Mouse (Mus musculus): ENCODE results near the gene 9930104L06Rik.
"Not testable (repeated sequence)": the region's sequence is repeated elsewhere in the genome, so short reads cannot be mapped to it uniquely, and the experiment has no call there.

Gene 9930104L06Rik

GRCm38 (mm10) chr4:124936613-124937471 lies at the start of gene 9930104L06Rik:
Gene 9930104L06Rik (plus strand): TSS chr4:124937048.
- DNase-seq, result peak; percentile 93

DNA sequence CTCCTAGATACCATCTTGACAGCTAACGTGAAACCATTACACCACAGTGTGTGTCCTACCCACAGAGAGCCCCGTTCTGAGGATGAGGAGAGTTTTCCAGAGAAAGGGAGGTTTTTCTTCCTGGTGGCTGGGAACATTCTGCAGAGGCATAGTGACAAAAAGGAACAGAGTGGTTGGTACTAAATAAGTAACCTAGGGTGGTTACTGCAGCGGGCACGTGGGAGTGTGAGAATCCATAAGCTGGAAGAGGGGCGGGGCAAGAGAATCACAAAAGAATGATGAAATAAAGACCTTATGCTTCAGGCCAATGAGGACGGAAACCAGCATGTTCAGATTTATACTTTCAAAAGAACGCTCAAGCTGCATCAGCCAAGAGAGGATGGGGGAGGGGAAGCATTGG lies 48.1 kb upstream of the 9930104L06Rik start:
- DNase-seq, result no peak

GRCm38 (mm10) chr4:124889935-124890334 lies 46.9 kb upstream of the 9930104L06Rik start:
- no peak for DNase-seq

- no peak for DNase-seq
Observed at GRCm38 (mm10) chr4:124890831-124891230, 46.0 kb upstream of the 9930104L06Rik start.

GRCm38 (mm10) chr4:124893769-124894168 lies 43.1 kb upstream of the 9930104L06Rik start:
- DNase-seq, result no peak

DNA sequence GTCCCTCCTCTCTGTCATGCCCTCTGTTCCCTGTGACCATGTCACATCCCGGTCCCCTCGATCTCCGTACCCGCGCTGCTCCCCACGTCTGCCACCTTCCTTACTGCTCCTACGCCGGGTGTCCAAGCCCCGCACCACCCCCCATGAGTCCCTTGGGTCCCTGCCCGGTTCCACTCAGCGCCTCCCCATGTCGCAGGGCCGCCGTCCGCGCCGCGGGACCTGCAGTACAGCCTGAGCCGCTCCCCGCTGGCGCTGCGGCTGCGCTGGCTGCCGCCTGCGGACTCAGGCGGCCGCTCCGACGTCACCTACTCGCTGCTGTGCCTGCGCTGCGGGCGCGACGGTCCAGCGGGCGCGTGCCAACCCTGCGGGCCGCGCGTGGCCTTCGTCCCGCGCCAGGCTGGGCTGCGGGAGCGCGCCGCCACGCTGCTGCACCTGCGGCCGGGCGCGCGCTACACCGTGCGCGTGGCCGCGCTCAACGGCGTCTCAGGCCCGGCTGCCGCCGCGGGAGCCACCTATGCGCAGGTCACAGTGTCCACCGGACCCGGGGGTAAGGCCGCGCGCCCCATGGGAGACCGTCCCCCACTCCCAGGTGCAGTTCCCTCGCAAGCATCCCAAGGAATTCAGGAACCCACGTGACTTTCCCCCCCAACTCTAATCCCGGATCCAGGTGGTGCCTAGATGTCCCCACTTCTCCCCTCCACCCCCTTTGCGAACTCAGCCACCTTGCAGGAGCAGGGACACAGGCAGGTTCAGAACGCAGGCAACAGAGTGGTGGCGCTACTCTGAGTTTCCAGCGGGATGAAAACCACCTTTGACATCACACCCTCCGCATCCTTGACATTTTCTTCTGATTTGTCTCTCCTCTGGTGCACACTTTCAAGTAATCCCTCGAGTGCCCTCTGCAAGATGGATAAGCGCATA lies 42.1 kb upstream of the 9930104L06Rik start:
- DNase-seq, result no peak

DNA sequence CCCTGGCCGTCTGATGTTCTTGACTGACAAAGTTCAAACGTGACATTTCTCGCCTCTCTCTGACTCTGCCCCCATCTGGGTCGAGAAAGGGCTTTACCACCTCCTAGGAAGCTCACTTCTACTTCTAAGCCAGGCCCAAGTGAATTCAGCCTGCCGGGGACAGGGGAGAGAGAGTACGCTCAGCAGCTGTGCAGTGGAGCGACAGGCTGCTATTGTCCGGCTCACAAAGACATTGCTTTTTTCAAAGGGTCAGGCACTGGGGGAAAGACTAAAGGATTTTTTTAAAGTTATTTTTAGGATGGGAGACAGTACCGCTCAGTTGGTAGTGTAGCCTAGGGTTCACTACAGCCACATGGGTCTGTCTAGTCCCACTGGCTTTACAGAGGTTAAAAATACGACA lies 38.4 kb upstream of the 9930104L06Rik start:
- DNase-seq, result no peak

DNA sequence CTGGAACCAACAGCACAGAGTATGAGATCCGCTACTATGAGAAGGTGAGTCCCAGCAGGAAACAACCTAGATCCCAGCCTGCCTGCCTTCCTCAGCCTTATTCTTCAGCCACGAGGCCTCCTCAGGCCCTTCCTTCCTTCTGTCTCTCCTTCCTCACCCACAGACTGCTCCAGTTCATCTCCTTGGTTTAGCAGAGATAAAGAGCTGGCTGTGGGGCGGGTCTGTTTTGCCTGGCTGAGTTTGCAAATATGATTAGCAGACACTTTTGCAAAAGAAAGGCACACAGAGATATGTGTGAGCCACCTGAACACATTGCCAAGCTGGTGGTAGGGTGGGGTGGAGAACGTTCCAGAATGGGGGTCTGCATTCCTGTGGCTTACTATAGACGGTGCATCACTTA lies 36.9 kb upstream of the 9930104L06Rik start:
- DNase-seq, result no peak

DNA sequence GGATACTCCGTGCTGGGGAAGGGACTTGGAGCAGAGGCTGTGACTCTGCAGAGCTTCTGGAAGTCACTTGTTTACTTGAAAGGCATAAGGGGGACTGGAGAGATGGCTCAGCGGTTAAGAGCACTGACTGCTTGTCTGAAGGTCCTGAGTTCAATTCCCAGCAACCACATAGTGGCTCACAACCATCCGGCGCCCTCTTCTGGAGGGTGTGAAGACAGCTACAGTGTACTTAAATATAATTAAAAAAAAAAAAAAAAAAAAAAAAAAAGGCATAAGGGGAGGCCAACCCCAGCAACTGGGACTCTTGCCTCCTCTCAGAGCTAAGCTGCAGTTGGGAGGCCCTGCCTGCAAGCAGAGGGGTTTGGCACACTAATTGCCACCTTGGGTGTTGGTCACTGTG lies 31.4 kb upstream of the 9930104L06Rik start:
- no peak for DNase-seq

DNA sequence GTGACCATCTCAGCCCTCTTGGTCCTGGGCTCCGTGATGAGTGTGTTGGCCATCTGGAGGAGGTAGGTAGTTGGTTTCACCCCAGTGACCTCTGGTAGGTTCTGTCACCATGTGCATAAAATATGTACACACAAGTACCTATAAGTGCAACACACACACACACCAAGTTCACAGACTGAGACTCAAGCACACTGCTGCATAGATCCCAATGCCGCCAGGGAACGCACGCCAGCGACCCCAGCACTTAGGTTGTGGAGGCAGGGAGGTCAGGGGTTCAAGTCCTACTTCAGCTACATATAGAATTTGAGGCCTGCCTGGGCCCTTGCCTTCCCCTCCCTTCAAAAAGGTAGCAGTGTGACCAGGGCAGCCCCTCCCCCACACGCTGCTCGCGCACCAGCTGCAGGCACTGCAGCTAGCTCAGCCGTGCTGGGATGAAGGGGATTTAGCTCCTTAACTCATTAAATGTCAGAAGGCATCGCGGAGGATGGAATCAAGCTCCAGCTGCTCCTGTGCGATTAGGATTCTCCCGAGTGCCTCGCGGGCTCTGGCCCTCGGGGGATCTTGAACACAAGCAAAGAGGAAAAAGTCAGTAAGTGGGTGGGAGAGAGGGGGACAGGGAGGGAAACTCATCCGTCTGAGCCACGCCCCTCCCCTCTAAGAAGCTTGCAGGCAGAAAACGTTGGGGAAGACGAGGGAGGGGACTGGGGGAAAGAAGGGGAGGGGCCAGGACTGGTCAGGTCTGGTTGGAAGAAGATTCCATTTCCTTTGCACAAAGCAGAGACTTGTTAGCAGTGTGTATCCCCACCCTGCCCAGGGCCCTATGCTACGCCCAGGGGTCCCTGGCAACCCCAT lies 30.7 kb upstream of the 9930104L06Rik start:
- no peak for DNase-seq

DNA sequence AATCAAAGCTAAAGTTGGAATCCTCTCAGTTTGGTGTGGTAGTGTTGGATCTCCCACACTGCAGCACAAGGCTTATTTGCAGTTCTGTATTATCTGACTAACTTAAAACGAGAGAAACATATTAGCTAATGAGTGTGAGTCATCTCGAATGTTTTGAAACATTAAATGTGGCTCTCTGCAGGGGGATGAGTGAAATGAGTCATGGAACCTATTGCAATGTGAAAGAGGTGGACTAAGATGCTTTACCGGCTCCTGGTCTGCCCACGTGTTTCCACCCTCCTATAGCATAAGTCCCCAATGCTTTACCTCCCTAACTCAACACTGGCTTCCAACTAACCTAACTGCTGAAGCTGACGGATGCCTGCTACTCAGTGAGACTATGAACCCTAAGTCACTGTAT lies 8.7 kb upstream of the 9930104L06Rik start:
- DNase-seq, result no peak

DNA sequence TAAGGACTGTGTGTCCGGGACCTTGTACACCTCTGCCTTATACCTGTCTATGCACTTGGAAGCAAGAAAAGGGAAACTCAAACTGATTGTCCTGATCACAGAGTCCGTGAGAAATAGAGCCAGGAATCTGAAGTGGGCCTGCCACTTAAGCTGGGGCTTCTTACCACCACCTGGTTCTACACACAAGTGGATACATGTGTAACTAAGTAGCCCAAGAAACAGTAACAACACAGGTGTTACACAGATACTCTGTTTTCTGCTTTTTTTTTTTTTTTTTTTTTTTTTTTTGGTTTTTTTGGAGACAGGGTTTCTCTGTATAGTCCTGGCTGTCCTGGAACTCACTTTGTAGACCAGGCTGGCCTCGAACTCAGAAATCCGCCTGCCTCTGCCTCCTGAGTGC lies 2.4 kb downstream of the 9930104L06Rik start, which contains the start of gene Cdca8:
Gene Cdca8 (minus strand): TSS at position 101 of the 400 bp plus-strand sequence.
- not testable (repeated sequence) for DNase-seq

DNA sequence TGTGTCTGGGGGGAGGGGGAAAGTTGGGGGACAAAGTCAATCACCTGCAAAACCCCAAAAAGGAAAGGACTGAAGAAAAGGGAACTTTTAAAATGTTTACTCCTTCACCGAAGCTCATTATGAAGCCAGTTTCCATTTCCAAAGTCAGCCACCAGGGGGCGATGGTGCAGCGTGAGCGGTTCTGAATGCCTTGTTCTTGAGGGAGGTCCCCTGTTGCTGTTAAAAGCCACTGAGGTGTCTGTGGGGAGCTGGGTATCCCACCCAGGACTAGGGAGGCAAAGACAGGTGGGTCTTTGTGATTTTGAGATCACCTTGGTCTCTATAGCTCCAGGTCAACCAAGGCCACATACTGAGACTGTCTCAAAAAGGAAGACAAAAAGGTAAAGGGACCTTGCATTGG lies 6.2 kb downstream of the 9930104L06Rik start:
- peak; percentile 87 for DNase-seq

GRCm38 (mm10) chr4:124943781-124944180 lies 6.9 kb downstream of the 9930104L06Rik start:
- no peak for DNase-seq

- no peak for DNase-seq
Observed at GRCm38 (mm10) chr4:124944961-124945360, 8.1 kb downstream of the 9930104L06Rik start.

DNA sequence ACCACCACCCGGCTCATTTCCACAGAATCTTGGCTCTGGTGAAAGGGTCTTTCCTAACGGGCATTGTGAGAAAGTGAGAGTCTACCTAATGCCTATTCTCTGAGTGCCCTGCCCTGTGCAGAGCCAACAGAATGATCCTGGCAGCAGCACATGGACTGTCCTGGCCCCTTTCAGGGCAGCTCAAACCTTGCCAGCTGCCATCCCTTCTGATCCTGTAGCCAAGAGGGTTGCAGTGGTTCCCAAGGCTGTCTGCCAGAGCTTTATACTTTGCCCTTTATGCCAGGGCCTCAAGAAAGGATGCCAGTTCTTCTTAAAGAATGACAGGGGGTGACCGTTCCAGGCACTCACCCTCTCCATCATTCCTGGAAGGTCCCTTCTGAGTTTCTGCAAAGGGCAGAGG lies 12.6 kb downstream of the 9930104L06Rik start:
- DNase-seq, result no peak

DNA sequence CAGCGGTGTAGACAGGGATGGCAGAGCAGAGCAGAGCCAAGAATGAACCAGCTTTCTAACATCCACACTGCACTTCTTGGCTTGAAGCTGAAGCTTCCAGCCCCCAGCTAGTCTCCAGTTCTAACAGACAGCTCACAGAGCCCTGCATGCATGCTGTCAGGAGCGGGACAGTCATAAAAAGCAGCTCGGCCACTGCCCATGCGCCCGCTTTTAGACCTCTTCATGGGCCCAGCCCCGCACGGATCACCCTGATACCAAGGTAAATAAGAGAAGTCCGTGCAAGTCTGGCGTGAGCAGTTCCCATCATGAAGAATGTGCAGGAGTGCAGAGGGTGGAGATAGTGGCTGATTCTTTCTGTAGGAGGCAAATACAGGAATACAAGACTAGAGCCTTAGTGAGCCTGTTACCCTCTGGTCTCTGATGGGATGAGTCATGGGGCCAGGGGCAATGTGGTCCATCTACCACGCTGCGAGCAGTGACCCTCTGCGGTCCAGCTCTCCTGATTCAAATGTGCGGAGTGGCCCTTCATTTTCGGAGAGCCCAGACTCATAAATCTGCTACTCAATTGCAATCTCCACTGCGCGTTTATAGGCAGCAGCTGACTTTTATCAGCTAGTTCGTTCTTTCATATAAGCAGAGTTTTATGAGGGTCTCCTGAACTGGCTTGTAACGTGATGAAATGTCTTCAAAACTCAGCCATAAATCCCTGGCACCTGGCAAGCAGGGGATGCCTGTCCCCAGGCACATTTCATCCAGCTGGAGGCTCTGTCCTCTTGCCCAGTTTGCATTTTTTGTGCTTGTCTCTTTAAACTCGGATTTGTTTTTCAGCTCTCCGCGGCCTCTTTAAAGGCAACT lies 13.6 kb downstream of the 9930104L06Rik start:
- peak; percentile 17 for DNase-seq

DNA sequence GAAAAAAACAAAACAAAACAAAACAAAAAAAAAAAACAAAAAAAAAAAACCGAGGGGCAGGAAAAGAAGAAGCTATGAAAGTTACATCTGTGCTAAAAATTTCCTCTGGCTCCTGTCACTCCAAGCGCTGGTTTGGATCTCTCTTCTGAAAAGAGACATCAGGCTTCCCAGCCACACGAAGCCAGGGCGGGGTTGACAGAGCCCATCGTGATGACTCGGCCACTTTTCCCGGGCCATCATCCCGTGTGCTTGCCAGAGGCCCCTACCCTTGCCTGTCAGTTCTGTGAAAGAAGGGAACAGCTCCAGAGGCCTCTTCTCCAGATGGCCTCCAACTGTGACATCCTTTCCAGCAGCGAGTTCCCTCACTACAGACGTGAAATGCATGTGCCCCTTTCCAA lies 14.2 kb downstream of the 9930104L06Rik start:
- DNase-seq, result peak; percentile 32

- peak; percentile 55 for DNase-seq
Observed at GRCm38 (mm10) chr4:124953546-124953945, 16.7 kb downstream of the 9930104L06Rik start.

DNA sequence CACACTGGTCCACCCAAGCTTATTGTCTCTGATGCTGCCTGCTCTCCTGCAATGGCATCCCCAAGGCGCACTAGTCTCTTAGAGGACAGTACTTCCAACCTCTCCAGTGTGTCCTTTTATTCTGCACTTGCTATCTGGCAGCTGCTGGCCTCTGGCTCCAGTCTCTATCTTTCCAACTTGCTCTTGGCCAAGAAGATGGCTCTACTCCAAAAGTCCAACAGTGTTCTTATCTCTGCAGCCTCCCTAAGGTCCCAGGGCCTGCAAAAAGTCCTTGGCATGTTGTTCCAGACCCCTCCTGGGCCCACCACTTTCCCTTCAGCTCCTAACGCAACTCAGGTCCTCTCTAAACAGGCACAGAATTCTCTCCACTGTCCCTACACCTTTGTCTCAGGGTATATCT lies 20.4 kb downstream of the 9930104L06Rik start:
- no peak for DNase-seq

GRCm38 (mm10) chr4:124959062-124959461 lies 22.2 kb downstream of the 9930104L06Rik start:
- peak; percentile 47 for DNase-seq

- DNase-seq, result no peak
Observed at GRCm38 (mm10) chr4:124960940-124961339, 24.1 kb downstream of the 9930104L06Rik start.
